Mouse (Mus musculus) lung, postnatal 0 days (tissue): ENCODE results near the gene Clec2i.

ENCODE experiments used
- CTCF ChIP-seq: IDR thresholded peaks from 2 replicates; pipeline ENCODE4 v1.5.1; 2016; ENCODE audit warnings: antibody characterized with exemption, mild to moderate bottlenecking
- EP300 ChIP-seq: IDR thresholded peaks from 2 replicates; pipeline ENCODE4 v1.6.1; 2016; ENCODE audit warnings: antibody characterized with exemption, mild to moderate bottlenecking, control low read depth

GRCm38 (mm10) chr6:128917322-128917721 lies 29.9 kb downstream of the Clec2i start:
- no peak for TF ChIP-seq CTCF
- no peak for TF ChIP-seq EP300
